Mouse (Mus musculus) embryo, embryonic 11.5 days (tissue): ENCODE measurements at regions not wholly inside any gene's neighbourhood (a gene's known extent, or its start where the extent isn't known, plus 50 kb on each side); places are given as distances from the start of the nearest gene placed in this dataset.

Experiments
- DNase-seq: peaks from one replicate; pipeline ENCODE4 v3.0.0-alpha.2; 2012; ENCODE audit warnings: low read depth, low spot score

DNA sequence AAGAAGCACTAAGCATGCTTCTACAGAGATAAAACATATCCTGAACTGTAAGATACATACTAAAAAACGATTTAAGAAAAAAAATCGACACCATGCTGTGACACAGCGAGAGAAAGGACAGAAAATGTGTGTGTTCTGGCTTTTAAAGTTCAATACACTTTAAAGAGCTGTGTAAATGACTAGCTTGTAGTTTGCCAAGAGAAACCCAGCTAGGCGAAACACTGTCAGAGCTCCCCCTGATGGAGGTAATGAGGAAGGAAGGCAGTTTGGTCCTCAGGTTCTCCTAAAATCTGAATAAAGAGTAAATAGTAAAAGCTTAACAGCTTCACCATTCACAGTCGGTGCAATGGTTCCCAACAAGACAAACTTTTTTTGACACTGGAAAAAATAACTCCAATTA, 67.1 kb upstream of the Gabrg2 start:
- DNase-seq = peak; percentile 16

GRCm38 (mm10) chr11:42051567-42051966, 50.9 kb upstream of the Gabrg2 start:
- DNase-seq = no peak
